Mouse (Mus musculus) lung, postnatal 4 days (tissue): Measurements from ENCODE around the gene Acoxl.

ENCODE experiments used
- DNase-seq, 2 experiments: peaks; one replicate each; pipeline ENCODE4 v3.0.0; 2021

The Acoxl gene

GRCm38 (mm10) chr2:127897718-127898117 is 59.0 kb downstream of the Acoxl start:
- DNase-seq = no peak

DNA sequence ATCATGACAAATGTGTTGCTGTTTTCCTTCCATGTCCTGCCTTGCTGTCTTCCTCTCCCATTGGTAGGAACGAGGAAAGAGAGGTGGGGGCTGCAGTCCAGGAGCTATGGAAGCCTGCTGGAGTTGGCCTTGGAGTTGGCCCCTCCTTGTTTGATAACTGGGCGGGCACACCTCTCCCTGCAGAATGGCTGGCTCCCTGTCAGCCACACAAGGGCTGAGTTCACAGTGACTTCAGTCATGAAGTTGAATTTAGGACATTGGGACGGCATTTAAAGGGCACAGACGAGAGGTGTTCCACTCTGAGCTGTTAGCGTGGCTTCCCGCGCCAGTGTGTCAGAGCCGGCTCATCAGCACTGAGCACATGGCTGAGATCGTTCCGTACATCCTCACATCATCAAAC is 66.2 kb downstream of the Acoxl start:
- no peak for DNase-seq

- no peak for DNase-seq
Measured at GRCm38 (mm10) chr2:127906973-127907678, 68.5 kb downstream of the Acoxl start.

DNA sequence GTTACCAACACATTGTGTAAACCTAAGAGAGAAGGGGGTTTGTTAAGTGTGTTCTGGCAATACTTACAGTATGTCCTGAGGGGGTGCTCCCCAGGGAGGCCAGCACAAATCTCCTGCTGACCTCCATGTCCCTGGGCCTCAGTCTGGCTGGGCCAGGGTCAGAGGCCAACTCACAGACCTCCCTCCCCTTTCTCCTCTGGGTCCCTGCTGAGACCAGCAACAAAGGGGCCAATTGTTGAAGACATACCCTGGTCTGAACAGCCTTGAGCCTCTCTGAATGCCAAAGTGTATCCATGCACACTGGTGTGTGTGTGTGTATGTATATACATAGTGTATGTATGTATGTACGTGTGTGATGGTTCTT is 69.0 kb downstream of the Acoxl start:
- DNase-seq = no peak

DNA sequence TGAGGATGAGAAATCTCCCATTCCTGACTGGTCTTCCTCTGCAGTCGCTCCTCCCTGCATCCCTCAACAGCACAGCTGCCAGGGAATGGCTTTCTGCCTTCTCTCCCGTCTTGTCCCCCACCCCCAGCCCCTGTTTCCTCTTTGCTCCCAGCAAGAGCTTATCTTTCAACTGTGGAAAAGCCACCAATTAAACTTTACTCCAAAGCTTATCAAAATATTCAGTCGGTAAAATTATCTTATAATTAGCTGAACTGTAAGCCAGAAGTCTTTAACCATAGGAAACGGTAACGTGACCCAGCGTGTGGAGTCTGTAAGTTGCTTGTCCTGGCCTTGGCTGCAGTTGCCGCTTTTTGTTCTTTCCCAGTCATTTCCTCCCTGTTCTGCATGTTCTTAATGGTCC is 70.2 kb downstream of the Acoxl start:
- no peak for DNase-seq

DNA sequence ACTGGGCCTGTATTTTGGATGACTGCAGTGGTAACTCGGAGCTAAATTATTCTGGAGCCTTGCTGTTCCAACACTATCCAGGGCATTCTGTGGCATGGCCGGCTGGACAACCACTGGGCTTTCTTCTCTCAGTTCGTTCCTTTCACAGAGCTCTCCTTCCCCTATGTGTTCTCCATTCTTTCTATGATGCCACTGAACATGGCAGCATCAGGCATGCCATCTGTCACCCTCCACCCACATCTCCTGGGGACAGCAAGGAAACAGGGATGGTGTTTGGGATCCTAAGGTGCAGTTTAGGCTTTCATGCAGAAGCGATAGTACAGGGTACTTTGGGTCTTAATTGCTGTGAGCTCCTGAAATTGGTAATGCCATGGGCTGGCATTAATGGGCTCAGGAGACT is 71.1 kb downstream of the Acoxl start:
- DNase-seq = no peak

- DNase-seq = no peak
Measured at GRCm38 (mm10) chr2:127911579-127911978, 72.9 kb downstream of the Acoxl start.

GRCm38 (mm10) chr2:127914047-127914446 is 75.4 kb downstream of the Acoxl start:
- no peak for DNase-seq

DNA sequence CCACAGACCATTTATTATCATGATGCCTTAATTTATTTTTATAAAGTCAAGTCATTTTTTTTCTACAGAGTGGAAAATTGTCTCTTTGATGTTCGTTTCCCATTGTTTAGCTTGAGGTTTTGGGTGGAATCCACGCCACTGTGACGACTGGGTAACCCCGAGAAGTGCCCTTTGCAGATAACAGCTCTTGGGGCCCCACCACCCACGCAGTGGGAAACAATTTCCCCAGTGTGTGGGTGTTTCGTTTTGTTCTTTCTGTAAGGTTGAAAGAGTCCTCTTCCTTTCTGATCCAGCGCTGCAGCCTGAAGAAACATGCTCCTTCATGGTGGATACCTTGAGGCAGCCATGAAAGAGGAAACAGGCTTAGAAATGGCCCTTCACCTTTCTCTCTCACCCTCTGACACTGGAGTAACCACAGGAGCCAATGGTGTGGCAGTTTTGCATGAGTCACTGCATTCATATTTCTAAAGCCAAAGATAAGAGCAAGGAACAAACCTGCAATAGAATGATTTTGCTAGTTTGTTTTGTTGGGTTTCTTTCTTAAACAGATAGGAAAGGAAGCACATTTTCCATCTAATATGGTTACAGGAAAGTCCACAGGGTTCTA is 78.2 kb downstream of the Acoxl start:
- DNase-seq = no peak

DNA sequence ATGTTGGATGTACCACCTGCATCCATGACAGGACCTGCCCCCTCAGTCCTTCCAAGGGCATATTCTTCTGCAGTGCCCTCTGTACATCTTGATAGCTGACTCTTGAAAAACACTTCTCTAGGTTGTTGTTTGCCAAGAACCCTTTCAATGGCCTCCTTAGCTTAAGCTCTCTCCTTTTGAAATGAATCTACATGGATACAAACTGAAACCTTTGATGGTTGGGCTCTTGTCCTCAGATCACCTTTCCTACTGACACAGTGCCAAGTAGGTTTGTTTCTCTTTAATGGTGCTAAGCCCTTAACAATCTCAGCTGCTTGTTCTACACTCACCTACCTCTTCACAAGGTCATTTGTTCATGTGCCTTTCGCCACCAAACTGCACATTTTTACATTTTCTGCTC is 81.1 kb downstream of the Acoxl start:
- peak in 1 of 2 experiments; percentile 36 for DNase-seq

DNA sequence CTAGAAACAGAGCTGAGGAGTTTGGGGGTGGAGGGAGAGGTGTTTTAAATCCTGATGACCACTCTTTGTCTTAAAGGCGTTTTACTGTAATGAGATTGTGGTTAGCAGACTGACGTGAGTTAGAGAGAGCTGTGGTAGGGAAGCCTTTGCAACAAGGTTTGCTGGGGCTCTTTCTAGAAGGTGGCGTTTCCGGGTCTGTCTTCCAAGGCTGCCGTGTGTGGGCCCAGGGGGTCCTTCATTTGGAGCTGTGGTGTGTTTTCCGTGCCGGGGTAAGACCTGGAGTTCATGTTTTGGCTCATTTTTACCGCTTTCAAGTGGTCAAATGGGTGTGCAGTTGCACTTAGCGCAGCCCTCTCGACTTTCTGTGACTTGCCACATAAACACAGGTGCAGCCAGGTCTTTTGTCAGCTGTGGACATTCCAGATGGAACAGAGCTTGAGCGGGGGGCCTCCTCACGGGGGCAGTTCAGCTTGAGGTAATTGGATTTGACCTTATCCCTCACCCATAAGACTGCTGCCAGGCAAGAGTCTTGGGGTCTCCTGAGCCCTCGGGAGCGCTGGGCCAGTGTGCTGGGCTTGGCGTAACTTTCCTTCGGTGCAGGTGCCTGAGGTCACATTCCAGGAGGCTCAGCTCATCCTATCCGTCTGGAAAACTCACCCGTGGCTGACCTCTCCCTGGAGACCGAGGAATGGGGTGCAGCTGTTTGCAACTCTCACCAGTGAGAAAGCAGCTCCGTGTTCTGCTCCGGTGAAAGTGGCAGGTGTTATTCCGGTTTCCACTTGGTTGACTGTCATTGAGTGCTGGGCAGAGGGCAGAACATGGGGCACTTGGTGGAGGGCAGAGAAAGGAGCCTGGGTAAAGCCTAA is 83.6 kb downstream of the Acoxl start:
- DNase-seq = peak in 1 of 2 experiments; percentile 23

- DNase-seq = no peak
Measured at GRCm38 (mm10) chr2:127923077-127923680, 84.5 kb downstream of the Acoxl start.

DNA sequence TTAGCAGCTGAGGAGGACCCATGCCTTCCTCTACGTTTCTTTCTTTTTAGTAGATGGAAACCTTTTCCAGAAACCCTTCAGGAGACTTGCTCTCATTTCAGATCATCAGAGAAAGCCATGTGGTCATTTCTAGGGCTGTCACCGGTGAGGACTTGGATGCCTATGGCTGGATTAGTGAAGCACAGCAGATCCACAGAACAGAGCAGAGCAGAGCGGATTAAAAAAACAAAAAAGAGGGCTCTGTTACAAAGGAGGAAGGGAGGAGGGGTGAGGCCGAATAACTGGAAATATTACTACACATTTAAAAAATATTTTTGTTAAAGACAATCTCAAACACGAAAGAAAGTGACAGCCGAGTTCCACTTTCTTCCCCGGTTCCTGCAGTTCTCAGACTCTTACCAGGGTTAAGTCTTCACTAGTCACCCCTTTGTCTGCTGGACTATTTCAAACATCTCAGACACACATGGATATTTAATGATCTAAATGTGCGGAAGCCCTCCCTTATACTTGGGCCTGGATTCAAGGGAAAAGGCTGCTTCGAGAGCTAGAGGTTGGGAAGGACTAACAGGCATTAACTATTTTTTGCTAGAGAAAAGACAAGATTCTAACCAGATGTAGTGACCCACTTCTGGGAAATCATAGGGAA is 88.1 kb downstream of the Acoxl start:
- DNase-seq = no peak

DNA sequence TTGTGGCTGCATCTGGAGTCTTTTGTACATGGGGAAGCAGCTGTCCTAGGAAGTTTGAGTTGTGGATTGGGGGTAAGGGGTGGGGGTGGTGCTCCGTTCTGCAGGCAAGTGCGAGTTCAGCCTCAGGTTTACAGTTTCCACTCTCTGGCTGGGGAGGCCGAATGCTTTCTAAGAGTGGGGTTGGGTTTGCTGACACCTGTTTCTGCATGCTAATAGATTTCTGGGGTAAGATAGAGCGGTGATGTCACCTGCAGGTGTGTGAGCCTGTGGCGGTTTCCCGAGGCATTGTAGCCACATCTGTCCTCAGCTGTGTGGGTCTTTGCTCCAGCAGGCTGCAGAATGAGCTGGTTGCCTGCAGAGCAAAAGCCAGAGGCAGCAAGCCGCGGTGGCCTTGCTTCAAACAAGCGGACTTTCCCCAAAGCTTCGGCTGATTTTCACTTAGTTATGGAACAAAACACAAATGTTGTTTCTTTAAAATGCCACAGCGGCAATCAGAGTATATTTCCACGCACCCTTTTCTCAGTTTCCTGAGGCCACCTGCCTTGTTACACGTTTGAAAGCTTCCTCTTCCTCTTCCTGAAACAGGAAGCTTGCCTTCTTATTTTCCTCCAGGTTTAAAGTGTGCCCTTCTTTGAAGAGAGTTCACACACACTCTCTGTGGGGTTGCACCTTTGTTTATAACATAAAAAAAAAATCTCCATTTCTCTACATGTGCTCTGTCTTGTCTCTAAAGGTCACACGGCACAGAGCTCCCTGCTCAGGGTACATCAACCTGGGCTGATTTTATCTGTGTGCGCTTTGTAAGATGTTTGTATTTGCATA is 89.0 kb downstream of the Acoxl start:
- peak; percentile 11 to 31 for DNase-seq

DNA sequence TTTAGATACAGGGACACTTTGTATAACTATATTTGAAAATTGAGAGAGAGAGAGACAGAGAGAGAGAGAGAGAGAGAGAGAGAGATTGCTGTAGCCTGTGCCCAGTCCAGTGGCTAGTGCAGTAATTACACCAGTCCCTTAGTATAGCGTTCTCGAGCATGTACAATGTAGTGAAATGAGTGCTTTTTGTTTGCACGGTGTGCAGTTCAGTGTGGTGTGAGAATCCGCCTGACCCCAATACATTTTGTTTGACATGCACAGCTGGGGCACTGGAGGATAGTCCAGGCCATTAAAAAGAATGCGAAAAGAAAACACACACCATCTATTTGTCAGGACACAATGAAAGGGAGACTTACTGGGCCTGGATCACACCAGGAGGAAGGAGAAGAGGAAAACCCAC is 89.6 kb downstream of the Acoxl start:
- no peak for DNase-seq

DNA sequence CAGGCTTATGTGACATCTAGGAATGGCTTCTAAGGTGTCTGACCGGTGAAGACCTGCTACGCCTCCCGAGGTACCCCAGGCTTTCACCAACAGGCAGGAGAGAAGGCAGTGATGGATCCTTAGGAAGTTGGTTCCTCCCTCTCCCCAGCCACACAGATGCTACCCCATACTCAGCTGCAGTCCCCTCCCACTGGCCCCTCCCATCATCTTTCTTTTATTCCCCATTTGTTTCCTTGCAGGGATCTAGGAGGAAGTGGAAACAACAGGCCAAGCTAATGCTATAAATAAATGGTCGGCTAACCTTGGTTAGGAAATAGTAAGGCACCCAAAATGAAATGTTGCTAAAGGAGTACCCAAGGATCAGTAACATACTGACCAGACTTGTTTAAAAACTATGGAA is 90.2 kb downstream of the Acoxl start:
- DNase-seq = no peak

DNA sequence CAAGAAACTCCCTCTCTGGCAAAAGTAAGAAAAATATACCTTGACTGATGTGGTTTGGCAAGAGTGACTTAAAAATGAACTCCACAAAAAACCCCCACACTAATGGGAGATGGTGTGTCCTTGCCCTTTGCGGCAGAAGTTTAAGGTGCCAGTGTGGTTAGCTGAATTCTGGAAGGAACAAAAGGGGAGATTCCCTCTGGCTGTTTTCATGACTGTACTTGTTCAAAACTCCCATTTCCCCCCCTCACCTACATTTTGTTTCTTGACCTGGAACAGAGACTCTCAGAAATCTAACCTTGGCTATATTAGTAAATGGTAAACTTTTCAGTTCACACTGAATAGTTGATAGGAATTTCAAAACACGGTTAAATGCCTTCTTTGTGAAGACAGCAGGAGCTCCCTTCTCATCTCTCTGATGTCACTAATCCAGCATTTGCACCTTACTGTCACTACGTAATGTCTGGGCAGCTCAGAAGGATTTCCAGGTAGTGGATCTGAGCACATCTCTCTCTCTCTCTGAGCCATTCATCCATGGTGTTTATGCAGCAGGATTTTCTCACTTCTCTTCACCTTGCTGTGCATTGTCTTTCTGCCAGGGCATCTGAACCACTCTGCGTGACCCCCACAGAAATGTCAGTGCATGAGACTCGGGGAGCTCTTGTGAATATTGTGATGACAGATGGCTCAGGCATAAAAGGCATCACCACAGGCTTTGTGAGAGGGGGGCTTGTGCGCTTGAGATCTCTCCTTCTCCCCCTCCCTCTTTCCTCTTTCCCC is 91.5 kb downstream of the Acoxl start:
- DNase-seq = no peak

GRCm38 (mm10) chr2:127931576-127931975 is 92.9 kb downstream of the Acoxl start:
- DNase-seq = no peak

DNA sequence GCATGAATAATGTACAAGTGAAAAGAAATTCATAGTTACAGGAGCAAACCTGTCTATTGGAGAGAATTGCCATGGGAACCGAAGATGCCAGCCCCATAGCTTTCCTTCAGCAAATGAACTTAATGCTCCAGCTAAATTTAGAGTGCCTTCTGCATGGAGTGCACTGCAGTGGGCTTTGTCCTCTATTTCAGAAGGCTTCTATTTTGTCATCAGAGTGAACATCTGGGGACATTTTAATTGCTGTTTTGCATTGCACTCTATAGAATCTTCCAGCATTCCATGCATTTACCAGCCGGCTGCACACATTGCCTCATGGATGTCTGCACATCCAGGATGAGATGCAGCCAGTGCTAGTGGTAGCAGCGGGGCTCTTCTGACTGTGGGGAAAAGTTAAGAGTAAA is 94.9 kb downstream of the Acoxl start:
- no peak for DNase-seq

- DNase-seq = no peak
Measured at GRCm38 (mm10) chr2:127937079-127937478, 98.4 kb downstream of the Acoxl start.

GRCm38 (mm10) chr2:127939206-127939605 is 100.5 kb downstream of the Acoxl start:
- DNase-seq = no peak
